Mouse (Mus musculus): ENCODE measurements around the gene Tmod4.
"Not testable (repeated sequence)": the region's sequence is repeated elsewhere in the genome, so short reads cannot be mapped to it uniquely, and the experiment has no call there.

The Tmod4 gene

DNA sequence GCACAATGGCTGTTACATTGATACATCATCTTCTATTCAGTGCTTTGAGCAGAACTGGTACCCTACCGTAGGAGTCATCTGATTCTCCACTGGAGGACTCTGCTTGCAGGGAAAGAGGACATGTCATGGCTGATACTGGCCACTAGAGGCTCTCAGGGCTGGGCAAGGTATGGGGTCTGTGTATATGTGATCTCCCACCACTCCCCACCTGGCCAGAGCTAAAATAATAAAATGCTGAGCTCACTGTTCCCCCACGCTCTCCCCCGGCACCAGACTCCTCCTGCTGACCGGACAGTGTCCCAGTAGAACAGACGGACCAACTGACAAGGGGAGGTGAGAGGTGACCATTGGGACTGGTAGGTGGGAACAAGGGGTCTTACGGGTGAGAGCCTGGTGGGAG lies at the start of gene Tmod4:
Gene Tmod4, plus strand, starts transcription at position 231 of the 400 bp plus-strand sequence.
- peak; percentile 44 for DNase-seq

DNA sequence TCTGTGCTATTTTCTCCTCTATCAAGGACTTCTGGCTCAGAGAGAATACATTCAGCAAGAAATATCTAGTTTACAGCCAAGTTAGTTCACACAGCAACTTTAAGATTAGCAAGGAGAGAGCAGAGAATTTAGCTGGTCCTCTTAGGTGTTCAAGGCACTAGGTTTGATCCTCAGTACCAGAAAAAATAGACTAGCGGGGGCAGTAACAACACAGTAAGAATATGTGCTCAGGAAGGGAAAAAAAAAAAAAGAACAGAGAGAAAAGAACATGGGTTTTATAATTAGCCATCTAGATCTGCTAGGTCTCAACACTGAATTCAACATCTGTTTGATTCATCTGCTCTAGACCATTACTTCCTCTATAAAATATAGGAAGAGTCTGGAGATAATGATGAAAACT lies 36.2 kb upstream of the Tmod4 start:
- no peak for DNase-seq

DNA sequence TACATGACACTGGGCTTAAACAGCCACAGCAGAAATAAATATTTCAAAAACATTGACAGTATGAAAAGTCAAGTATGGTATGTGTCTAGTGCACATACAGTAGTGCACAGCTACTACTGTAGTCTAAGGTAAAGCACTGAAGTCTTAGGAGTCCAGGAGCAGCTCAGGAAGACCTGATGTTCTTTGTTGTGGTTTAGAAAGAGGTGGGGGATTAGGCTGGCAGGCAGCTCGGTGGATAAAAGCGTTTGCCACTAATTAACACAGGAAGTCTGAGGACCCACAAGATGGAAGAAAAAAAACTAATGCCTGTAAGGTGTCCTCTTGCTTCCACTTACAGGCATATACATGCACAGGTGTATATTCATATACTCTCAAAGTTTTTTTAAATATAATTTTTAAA lies 23.4 kb upstream of the Tmod4 start:
- DNase-seq, result no peak

DNA sequence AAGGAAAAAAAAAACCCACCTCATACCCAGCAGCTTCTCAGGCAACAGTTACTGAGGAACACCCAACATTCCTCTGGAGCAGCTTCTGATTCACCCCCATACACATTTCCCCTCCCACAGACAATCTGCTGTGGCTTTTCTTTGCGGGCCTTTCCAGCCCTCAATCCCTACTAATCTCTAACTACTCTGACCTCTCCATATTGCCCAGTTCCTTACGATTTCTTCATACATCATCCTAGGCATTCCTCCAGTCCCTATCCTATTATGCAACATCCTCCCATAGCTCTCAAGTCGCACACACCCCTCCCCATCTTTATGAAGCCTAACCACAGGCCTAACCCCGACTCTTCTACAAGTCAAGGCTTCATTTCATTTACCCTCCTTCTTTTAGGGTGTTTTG lies 19.2 kb upstream of the Tmod4 start:
- no peak for DNase-seq

DNA sequence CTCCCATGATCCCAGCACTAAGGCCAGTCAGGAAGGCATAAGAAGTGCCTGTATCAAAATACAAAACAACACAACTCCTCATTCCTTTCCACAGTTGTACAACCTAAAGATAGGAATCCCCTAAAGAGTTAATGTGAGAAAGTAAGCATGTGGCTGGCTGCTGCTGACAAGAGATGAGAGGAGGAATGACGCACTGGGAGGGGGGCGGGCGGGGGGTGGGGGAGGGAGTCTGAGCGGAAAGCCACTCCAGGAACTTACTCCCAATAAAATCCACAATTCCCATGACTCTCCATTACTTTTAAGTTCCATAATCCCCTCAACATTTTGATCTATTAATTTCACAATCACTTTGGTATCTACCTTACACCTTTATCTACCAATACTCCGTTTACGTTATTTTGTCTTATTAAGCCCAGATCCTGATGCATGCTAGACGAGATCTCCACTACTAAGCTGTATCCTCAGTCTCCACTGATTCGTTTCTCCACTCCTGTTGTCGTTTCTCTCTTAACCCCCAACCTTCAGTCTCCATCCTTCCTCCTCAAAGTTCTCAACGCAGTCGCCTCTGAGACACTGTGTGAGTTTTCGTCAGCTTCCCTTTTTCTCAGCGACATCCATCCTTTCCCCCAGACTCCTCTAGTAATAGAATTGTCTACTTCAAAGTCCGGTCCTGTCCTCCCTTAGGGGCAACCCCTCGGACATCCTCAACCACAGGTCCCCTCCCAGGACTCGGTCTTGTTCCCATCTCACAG lies 18.5 kb upstream of the Tmod4 start:
- peak; percentile 4 for DNase-seq

DNA sequence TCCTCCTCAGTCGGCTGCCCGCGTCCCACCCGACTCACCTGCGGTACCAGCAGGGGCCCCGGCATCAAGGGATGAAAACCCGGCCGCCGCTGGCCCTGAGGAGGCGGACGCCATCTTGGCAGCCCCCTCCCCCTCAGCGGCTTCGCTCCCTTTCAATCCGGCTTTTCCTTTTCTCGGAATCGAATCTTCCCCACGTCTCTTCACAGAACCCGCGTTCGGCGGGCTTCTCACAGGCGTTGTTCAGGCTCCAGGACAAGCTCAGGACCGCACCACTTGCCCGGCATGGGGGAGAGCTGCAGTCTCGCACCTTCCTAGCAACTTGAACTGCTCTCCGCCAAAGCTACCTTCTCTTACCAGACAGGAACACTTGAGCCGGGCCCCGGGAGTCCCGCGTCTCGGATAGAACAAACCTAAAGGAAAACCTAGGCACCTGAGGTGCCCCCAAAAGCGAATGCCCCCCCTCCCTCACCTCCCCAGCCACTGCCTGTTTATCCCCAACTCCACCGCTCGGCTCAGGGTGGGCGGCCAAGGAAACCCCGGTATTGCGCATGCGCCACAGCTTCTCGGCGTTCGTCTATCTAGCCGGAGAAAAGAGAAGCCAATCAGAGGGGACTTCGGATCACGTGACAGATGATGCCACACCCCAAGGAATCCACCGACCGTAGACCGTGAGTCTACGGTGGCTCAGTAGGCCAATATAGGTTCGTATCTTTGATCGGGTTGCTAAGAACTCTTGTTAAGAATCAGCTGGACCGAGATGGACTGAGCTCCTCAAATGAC lies 17.7 kb upstream of the Tmod4 start, which contains the start of gene Pip5k1a:
Gene Pip5k1a, minus strand, starts transcription at position 593 of the 780 bp plus-strand sequence.
- DNase-seq, result peak; percentile 100

DNA sequence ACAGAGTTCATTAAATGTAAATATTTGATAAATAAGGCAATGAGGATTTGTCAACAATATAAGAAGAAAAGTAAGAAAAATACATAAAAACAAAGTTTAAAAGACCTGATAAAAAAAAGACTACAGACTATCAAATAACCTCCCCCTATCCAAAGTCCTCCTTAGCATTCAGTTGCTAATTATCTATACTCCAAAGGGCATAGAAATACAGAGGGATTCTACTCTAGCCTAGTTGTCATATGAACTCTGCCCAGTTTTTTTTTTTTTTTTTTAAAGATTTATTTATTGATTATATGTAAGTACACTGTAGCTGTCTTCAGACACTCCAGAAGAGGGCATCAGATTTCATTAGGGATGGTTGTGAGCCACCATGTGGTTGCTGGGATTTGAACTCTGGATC lies 17.0 kb upstream of the Tmod4 start:
- not testable (repeated sequence) for DNase-seq

DNA sequence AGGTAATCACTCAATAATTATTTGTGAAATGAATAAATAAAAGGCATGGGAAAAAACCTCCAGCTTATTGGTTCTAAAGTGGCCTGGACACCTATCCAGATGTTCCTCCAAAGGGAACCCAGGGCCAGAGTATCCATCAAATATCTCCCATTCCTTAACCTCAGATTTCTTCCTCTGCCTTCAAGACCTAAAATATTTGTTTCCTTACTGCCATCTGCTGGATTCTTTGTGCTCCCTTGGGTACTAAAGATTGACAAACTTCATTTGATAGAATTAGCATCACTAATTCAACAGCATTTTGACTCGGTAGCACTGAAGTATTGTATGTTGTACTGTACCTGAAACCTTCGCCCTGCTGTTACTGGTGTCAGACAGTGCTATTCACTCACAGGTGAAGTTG lies 16.4 kb upstream of the Tmod4 start:
- peak; percentile 25 for DNase-seq

DNA sequence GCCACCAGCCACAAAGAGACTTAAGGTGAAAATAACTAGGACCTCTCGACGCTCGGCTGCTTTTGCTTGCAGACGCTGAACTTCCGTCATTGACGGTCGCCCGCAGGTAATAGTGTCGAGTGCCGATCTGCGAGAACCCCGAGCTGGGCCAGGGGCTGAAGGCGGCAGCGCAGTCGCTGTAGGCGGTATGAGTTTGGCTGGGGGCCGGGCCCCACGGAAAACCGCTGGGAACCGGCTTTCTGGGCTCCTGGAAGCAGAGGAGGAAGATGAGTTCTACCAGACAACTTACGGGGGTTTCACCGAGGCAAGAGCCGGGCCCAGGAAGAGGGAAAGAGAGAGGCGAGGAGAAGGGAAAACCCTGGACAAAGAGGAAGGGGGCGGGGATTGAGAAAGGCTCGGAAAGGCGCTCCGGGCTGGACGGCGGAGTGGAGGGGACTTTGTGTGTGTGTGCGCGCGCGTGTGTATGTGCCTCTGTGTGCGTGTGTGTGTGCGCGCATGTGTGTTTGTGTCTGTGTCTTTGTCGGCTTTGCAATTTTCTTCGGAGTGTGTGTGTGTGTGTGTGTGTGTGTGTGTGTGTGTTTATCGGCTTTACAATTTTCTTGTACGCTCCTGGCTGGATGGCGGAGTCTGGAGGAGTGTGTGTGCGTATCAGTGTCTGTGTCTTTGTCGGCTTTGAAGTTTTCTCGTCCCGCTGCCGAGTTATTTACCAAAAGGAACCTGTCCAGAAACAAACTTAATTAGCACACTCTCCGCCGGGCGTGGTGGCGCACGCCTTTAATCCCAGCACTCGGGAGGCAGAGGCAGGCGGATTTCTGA lies 13.2 kb upstream of the Tmod4 start, which contains the start of gene Vps72:
Gene Vps72, plus strand, starts transcription at position 112 of the 816 bp plus-strand sequence.
- peak; percentile 95 for DNase-seq

DNA sequence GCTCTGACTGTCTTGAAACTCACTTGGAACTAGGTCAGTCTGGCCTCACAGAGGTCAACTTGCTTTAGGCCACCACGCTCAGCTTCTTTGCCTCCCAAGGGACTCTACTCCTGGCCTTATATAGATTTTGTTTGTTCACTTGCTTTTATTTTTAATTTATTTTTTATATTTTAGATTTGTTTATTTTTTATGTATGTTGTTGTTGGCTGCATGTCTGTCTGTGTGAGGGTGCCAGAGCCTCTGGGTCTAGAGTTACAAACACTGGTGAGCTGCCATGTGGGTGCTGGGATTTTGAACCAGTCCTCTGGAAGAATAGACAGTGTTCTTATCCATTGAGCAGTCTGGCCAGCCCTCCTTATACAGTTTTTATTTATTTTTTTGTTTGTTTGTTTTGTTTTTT lies 11.5 kb upstream of the Tmod4 start:
- DNase-seq, result no peak

DNA sequence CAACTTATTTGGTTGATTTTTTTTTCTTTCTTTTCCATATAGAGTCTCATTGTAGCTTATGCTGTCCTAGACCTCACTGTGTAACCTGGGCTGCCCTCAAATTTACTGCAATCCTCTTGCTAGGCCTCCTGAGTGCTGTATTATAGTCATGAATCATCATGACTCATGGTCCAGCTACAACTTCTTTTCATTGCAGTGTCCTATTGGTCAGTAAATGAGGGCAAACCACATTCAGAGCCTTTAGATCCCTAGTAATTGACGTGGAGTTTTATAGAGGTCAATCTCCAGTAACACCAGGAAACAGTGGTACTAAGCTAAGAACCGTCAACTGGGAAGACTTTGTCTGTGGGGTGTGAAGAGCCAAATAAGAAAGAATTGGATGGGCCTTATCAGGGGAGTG lies 6.5 kb upstream of the Tmod4 start:
- DNase-seq, result no peak

DNA sequence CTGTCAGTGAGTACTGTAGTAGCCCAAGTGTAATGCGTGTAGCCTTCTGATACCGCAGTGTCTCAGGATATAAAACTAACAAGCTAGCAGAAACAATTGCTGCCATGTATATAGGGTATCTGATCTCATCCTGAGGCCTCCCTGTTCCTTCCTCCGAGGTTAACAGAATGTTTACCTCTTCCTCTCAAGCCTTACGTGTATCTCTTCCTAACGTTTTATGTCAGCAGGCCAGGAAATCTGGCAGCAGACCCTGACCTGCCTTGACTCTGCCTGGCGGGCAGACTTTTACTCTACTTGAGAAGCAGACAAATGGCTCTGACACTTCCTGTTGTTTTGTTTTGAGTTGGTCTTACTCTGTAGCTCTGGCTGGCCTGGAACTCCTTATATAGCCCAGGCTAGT lies 2.7 kb upstream of the Tmod4 start:
- DNase-seq, result no peak

DNA sequence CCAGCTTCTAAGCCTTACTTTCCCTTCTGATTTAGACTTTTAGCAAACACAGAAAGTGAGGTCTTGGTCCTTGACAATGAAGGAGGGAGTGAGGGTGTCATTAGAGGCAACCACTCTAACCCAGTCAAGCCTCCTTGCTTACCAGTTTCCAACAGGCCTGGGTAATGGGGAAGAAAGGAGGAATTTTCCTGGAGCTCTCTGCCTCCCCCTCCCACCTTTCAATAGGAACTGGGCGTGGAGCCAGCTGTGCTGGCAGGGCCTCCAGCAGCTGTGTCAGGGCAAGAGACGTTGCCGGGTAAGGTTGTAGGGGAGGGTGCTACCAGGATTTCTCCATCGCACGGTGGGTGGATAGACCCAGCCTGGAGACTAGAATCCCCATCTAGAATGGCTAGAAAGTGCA lies 696 bp downstream of the Tmod4 start:
- DNase-seq, result peak; percentile 24

DNA sequence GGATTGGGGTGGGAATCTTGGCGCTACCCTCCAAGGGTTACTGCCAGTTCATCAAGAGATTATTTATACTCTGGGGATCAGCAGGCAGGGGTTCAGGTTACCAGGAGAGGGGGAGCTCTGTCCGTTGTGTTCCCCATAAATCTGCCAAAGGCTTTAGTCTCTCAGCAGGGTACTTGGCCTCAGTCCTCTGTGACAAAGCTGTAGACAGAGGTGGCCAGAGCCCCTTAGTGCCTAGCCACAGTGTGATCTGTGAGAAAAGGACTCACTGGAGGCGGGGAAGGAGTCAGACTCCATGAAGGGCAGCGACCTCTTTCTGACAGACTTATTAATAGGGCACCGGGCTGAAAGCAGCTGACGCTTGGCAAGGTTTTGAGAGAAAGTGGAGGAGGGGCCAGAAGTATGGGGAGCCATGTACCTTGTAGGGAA lies 5.0 kb downstream of the Tmod4 start:
- DNase-seq, result no peak

DNA sequence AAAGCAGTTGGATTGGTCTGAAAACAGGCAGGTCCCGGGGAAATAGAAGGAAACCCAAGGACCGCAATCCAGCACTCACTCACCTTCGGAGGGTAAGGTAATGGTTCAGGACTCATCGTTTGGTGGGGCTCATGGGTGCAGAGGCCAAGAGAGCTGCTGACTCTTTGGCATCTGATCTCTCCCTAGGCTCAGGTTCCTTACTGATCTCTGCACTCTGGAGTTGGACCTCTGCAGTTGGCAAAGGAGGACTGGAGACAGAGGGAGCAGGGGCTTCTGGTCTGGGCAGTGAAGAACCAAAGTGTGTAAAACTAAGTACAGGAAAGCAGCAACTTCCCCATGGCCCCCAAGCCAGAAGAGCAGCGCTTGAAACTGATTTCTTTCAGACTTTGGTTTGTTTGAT lies 5.8 kb downstream of the Tmod4 start:
- DNase-seq, result no peak

DNA sequence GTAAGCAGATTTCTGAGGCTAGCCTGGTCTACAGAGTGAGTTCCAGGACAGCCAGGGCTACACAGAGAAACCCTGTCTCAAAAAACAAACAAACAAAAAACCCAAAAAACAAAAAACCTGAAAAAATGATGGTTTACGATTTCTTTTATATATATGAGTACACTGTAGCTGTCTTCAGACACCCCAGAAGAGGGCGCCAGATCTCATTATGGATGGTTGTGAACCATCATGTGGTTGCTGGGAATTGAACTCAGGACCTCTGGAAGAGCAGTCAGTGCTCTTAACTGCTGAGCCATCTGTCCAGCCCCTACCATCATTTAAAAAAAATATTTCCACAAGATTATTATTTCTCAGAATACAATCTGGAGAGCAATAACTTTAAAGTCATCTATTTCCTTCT lies 8.1 kb downstream of the Tmod4 start:
- not testable (repeated sequence) for DNase-seq

DNA sequence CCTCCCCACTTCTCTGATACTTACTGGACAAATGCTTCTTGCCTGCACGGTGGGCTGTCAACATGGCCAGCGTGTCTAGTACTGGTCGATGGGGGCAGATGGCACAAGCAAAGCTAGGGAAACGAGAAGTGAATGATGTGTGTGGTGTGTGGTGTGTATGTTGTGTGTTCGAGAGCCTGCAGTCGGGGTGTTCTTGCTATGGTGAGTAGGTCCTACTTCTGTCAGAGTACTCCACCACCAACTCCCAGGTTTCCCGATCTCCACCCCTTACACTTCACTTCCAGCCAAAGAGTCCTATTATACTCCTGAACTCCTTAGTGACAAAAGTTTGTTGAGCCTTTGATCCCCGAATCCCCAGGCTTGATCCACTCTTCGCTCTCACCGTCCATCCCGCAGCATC lies 8.9 kb downstream of the Tmod4 start:
- no peak for DNase-seq

DNA sequence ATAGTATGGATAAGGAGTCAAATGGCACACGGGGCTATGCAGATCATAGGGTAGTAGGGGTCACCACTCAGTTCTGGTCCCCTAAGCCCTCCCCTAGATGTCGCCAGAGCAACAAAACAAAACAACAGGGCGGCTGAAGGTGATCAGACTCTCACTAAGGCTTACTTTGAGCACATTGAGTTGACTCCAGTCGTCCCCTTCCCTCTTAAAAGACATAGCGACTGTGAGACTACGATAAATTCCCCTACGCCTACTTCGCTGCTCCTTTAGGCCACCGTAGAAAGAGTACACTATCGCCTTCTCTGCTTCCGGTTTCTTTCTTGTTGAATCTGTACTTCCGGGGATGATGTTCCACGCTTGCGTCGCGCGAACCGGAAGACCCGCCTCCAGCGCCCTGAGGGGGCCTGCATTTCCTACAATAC lies 9.4 kb downstream of the Tmod4 start, which contains the start of the genes Scnm1 and Lysmd1:
Gene Scnm1, minus strand, starts transcription at position 332 of the 422 bp plus-strand sequence.
Gene Lysmd1, plus strand, starts transcription at position 409 of the 422 bp plus-strand sequence.
- DNase-seq, result peak; percentile 98

DNA sequence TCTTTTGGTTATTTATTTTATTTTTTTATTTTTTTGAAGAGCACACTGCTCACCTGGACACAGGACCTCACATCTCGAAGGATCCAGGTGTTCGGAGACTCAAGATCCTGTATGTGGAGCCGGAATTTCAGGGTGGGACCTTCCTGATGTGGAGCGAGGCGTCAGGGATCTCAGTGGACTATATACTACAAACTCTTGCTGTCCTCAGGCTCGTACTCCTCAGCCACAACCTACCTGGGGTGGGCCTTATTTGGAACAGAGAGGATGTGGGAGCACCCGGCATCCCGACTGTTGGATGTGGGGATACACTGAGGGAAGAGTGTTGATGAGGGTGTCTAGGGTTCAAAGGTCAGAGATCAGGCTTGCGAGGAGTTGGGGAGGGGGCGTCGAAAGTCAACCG lies 9.9 kb downstream of the Tmod4 start:
- not testable (repeated sequence) for DNase-seq

DNA sequence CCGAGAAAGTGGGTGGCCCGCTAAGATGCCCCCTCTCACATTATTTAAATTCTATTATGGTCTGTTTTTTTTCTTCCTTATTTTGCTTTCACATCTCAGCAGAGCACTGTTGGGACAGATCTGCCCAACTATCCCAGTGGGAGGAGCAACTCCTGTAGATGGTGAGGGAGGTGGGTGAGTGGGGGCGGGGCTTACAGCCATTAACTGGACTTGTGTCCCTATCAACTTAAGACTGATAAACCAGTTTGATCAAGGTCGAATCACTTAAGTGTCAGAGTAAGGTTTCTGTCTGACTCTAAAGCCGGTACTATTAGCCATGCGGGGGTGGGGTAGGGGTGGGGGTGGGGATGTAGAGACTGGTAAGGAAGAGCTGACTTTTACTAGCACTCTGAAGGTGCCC lies 10.7 kb downstream of the Tmod4 start:
- DNase-seq, result peak; percentile 36

DNA sequence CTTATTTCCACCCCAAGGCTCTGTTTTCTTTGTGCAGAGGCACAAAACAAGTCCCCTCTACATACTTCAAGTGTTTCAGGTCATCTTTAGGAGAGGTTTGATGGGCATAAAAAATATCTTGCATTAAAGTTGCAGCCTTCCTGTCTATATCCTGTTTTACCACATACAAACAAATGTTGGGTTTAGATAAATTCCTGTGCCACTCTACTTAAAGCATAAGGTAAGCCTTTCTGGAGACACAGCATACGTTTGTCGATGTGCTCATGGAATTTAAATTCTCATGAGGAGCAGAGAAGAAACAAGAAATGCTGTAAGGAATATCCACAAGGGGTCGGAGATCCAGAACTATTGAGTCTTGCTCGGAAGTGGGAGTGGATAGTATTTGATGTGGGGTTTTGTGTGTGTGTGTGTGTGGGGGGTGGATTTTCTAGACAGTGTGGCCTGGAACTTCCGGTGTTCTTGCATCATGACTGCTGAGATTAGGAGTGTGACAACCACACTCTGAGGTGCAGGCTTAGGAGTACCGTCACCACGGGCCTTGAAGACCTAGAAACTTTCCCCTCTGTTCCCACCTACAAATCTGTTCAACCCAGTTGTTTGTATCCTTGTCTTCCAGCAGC lies 11.3 kb downstream of the Tmod4 start:
- no peak for DNase-seq

DNA sequence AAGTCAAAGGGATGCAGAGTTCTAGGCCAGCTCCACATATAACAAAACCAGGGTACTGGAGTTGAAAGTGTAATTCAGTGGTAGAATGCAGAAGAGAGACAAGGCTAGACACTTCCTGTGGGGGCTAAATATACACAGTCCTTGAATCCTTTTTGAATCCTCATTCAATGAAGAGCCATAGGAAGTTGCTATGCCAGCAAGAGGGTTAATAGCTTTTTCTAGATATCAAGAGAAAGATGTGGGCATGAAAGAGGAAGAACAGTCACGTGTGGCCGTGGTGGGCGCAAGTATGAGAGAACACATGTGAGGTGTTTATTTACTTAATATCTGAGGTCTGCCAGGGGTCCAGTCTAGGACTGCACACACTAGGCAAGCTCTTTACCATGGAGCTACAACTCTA lies 12.1 kb downstream of the Tmod4 start:
- no peak for DNase-seq
